Mouse (Mus musculus): ENCODE results near the gene Gdpgp1. TPM values are rescaled to one million over a fixed set of nuclear protein-coding genes. Genes with fewer than 3 reads are reported as not detected.

Gdpgp1 gene
- polyA plus RNA-seq, 1 experiment, result 3.4 TPM

DNA sequence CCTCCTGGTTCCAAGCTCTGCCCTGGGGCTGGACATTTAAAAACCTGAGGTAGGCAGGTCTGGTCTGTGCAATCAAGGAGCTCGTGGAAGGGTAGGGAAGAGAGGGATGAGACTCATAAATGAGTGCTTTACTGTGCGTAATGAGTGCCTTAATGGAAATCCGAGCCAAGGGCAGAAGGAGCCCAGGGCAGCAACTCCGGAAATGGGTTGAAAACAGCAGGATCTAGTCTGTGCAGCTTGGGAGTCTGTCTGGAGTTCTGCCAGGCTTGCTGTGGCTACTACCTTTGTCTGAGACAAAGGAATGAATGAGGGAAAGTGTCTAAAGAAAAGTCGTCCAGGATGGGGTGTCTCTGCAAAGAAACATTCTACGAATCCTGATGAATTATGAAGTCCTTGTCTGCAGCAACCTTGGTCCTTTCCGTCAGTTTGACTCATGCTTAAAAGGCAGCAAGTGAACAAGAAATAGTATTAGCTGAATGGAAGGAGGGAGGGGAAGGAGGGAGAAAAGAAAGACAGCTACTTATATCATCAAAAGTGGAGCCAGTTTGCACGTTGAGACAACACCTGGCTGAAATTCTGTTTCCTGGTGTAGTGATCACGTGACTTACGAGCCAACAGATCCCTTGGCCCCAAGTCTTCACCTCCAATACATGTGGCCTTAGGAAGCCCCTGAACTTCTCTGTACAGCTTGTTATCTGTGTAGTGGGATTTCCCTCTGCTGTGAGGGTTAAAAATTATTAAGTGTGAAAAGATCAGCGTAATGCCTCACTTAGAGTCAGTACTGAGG is 43.3 kb upstream of the Gdpgp1 start:
- Histone ChIP-seq H3K27ac (ENCODE audit: insufficient read depth, low read length) (no peak overlapping the region), H3K4me1 (ENCODE audit: control insufficient read depth, insufficient read depth, low read length) (peaks cover 5% of the 10 kb centered on the region; the same call in 1 of the 2 replicates), H3K4me3 (ENCODE audit: insufficient read depth, low read length) (no peak overlapping the region)
- no peak for TF ChIP-seq POLR2A (IDR thresholded peaks at IDR 0.05; ENCODE audit: extremely low read depth, insufficient read depth, low read length)

DNA sequence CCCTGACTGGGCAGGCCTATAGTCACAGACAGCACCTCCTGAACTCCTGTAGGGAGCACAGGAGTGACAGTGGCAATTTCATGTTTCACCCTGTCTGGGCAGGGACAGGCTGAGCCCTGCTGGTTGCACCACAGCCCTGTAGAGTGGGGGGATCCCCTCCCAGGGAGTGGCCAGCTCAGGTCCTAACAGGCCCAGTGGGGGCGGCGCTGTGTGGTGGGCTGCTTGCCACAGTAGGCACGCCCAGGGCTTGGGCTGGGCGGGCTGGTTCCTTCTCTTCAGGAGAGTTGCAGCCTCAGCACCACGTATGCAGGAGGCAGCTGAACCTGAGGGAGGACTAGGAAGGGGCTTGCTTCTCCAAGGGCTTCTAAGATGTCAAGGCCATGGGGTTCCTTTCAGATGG is 41.2 kb upstream of the Gdpgp1 start:
- no peak for TF ChIP-seq POLR2A (IDR thresholded peaks at IDR 0.05; ENCODE audit: extremely low read depth, insufficient read depth, low read length)
- no peak for TF ChIP-seq CTCF (IDR thresholded peaks at IDR 0.05; ENCODE audit: extremely low read depth, insufficient read depth, low read length)
- Histone ChIP-seq H3K4me1 (ENCODE audit: control insufficient read depth, insufficient read depth, low read length) (peaks cover 6% of the 10 kb centered on the region; the same call in 1 of the 2 replicates), H3K27ac (ENCODE audit: insufficient read depth, low read length) (no peak overlapping the region), H3K4me3 (ENCODE audit: insufficient read depth, low read length) (no peak overlapping the region)

DNA sequence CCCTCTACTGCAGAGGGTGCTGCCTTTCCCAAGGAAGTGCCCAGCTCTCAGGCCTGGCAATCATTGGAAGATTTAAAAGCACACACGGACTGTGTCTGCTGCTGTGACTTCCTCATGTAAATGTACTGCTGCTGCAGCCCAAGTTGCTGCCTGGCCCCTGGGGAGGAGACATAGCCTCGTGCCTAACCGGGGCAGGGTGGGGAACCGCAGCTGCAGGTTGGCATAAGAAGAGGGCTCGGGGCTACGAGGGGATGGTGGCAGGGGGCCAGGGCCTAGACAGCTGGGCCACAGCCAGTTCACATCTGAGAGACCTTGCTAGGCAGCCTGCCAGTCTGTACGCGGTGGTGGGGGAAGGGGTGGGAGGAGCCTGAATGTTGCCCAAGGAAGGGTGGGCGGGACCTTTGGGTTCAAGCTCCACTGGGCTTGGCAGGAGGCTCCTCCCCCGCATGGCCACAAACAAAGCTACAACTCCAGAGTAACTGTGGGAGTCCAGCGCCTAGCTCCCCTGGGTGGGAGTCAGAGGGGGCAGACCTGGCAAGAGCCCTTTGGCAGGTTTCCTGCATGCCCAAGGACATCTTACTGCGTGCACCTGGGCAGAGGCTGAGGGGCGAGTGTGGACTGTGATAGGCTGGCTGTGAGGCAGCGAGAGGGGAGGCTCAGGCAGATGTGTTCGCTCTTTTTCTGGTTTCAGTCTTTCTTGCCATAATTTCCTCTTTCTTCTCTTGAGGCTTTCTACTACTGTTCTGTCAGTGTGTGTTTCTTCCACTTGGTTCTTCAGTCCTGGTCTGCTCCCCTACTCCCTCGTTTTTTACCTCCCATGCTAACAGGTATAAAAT is 40.2 kb upstream of the Gdpgp1 start:
- TF ChIP-seq CTCF (IDR thresholded peaks at IDR 0.05; ENCODE audit: extremely low read depth, insufficient read depth, low read length) (no peak), POLR2A (IDR thresholded peaks at IDR 0.05; ENCODE audit: extremely low read depth, insufficient read depth, low read length) (no peak)
- no peak overlapping the region for H3K27ac ChIP-seq (ENCODE audit: insufficient read depth, low read length)
- H3K4me3 ChIP-seq (ENCODE audit: insufficient read depth, low read length), result no peak overlapping the region
- peaks cover 6% of the 10 kb centered on the region; the same call in 1 of the 2 replicates for H3K4me1 ChIP-seq (ENCODE audit: control insufficient read depth, insufficient read depth, low read length)

DNA sequence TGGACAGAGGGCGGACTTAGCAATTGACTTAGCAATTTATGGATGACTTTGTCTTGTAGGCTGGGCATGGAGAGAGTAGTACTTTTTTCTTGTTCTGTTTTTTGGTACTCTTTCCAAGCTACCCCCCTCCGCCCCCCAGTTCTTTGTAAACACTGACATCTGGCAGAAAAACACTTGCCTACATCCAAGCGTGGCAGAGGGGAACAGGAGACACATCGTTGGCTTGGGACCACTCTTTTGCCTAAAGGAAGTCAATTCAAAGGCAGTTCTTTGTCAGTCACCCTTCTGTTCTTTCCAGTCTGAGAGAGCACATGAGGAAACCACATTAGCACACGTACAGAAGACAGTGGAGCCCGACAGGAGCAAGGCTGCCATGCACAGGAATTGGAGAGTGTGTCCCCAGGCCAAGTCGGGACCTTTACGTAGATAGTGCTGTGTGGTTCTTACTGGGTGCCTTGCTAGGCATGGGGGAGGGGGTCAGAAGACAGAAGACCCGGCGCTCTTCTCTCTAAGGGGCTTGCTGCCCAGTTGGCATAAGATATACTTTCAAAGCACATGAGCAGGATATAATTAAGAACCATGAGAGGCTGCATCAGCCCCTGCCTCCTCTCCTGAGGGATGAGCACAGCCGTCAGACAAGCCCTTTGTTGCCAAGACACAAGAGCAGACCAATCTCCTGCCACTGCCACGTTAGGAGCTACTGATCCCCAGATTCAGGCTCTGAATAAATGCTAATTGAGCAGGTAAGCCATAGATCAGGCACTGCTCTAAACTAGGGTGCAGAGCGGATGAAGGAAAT is 38.5 kb upstream of the Gdpgp1 start:
- TF ChIP-seq CTCF (IDR thresholded peaks at IDR 0.05; ENCODE audit: extremely low read depth, insufficient read depth, low read length) (no peak), POLR2A (IDR thresholded peaks at IDR 0.05; ENCODE audit: extremely low read depth, insufficient read depth, low read length) (no peak)

DNA sequence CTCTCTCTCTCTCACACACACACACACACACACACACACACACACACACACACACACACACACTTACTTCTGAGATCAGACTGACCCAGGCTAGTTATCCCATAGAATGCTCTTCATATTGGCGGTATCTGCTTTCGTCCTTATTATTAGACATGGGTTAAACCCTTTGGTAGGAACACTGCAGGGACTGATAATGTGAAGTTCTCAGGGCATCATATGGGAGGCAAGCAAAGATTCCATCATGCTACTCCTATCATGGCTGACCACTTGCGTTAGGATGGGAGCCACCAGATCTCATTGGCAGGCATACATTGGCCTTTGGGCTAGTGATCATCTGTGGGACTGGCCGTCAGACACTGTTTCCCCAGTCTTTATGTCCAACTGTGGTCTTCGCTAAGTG is 37.5 kb upstream of the Gdpgp1 start:
- Histone ChIP-seq H3K4me1 (ENCODE audit: control insufficient read depth, insufficient read depth, low read length) (peaks cover 3% of the 10 kb centered on the region; the same call in 1 of the 2 replicates), H3K4me3 (ENCODE audit: insufficient read depth, low read length) (no peak overlapping the region), H3K27ac (ENCODE audit: insufficient read depth, low read length) (no peak overlapping the region)
- TF ChIP-seq POLR2A (IDR thresholded peaks at IDR 0.05; ENCODE audit: extremely low read depth, insufficient read depth, low read length) (no peak), CTCF (IDR thresholded peaks at IDR 0.05; ENCODE audit: extremely low read depth, insufficient read depth, low read length) (no peak)

More for the DNA sequence above, 38.5 kb upstream of the Gdpgp1 start:
- Histone ChIP-seq H3K4me1 (ENCODE audit: control insufficient read depth, insufficient read depth, low read length) (peaks cover 4% of the 10 kb centered on the region; the same call in 1 of the 2 replicates), H3K4me3 (ENCODE audit: insufficient read depth, low read length) (no peak overlapping the region), H3K27ac (ENCODE audit: insufficient read depth, low read length) (no peak overlapping the region)

DNA sequence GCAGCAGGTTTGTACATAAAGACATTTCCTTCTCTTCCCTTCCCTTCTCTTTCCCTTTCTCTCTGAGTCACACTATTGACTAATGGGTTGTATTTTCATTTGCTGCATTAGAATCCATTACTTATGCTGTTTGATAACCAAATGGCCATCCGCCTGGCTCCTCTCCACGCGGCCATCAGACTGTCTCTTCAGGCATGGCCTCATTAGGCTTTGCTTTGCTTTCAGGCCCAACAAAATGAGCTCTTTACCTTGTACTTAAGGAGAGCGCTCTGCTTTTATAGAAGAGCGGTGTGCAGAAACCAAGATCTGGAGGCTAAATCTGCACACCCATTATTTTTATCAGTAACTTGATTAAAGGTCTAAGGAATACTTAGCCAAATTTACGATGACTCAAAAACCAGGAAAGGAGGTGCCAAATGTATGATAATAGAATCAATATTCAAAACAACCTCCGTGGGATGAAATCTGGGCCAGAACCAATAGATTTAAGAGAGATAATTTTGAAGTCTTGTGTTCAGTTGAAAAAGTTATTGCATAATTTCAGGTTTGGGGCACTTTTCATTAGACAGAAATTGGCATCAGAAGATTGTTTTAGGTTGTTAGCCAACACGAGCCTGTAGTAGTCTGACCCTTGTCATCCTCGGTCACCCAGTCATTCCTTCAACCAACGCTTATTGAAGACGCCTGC is 36.9 kb upstream of the Gdpgp1 start:
- Histone ChIP-seq H3K4me1 (ENCODE audit: control insufficient read depth, insufficient read depth, low read length) (peaks cover 3% of the 10 kb centered on the region; the same call in 1 of the 2 replicates), H3K27ac (ENCODE audit: insufficient read depth, low read length) (no peak overlapping the region)
- no peak for TF ChIP-seq CTCF (IDR thresholded peaks at IDR 0.05; ENCODE audit: extremely low read depth, insufficient read depth, low read length)
- TF ChIP-seq POLR2A (IDR thresholded peaks at IDR 0.05; ENCODE audit: extremely low read depth, insufficient read depth, low read length), result no peak

DNA sequence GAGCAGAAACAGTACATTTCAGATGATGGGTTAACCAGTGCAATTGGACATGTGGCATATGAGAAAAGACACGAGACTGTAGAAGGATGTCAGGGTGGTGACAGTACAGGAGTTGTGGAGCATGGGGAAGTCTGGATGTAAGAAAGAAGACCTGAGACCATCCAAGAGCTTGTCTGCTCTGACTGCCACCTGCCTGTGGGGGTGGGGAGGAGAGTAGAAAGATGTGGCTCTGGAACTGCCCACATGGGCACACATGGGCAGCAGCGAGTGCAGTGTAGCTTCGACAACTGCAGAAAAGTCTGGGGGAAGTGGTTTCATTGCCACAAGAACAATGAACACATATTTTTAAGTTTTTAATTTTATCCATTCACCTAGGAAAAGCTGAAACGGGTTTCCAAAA is 35.3 kb upstream of the Gdpgp1 start:
- H3K27ac ChIP-seq (ENCODE audit: insufficient read depth, low read length), result no peak overlapping the region
- peaks cover 8% of the 10 kb centered on the region for H3K4me1 ChIP-seq (ENCODE audit: control insufficient read depth, insufficient read depth, low read length)
- TF ChIP-seq CTCF (IDR thresholded peaks at IDR 0.05; ENCODE audit: extremely low read depth, insufficient read depth, low read length) (no peak), POLR2A (IDR thresholded peaks at IDR 0.05; ENCODE audit: extremely low read depth, insufficient read depth, low read length) (no peak)
- H3K4me3 ChIP-seq (ENCODE audit: insufficient read depth, low read length), result peak overlapping the region; percentile 79; the same call in 1 of the 2 replicates

More for the DNA sequence above, 36.9 kb upstream of the Gdpgp1 start:
- no peak overlapping the region for H3K4me3 ChIP-seq (ENCODE audit: insufficient read depth, low read length)

DNA sequence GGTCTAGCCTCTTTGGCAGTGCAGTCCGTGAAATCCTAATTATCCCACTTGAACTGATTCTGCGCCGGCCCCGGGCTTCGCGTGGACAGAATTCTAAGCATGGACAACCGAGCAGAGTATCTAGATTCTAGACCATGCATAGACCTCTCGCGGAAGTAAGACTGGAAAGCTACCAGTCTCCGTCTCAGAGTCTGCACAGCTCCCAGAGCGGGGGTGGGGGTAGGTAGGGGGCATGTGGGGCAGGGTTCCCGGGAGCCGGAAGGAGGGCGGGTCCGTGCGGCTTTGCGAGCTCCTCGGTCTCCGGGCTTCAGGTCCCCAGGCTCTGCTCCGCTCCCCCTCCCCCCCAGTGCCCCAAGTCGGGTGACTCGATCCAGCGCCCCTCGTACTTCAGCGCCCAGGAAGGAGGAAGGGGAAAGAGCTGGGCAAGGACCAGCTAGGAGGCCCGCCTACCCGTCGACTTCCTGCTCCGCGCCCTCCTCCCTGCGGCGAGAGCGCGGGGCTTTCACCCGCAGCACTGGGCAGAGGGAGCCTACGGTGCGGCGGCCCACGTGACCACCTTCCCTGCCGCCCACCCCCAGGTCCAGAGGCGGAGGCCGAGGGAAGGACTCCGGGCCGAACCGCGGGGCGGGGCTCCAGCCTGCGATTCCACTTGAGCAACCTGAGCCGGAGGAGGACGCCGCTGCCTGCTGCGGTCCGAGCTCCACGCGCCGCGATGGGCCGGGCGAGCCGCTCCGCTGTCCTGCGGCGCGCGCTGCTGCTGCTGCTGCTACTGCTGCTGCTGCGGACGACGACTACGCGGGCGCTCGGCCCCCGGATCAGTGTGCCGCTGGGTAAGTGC is 34.5 kb upstream of the Gdpgp1 start:
- Histone ChIP-seq H3K4me1 (ENCODE audit: control insufficient read depth, insufficient read depth, low read length) (peaks cover 13% of the 10 kb centered on the region), H3K4me3 (ENCODE audit: insufficient read depth, low read length) (peak overlapping the region; percentile 79), H3K27ac (ENCODE audit: insufficient read depth, low read length) (peak overlapping the region; percentile 43)
- no peak; the same call in 1 of the 2 replicates for TF ChIP-seq POLR2A (IDR thresholded peaks at IDR 0.05; ENCODE audit: extremely low read depth, insufficient read depth, low read length)
- TF ChIP-seq CTCF (IDR thresholded peaks at IDR 0.05; ENCODE audit: extremely low read depth, insufficient read depth, low read length), result no peak

Measured in cortical plate, adult 2 months (tissue).